Mouse (Mus musculus) left cerebral cortex, postnatal 14 days (tissue): ENCODE measurements around the gene Slc25a25. TPM values are rescaled to one million over a fixed set of nuclear protein-coding genes. Genes with fewer than 3 reads are reported as not detected.

Source experiments
- DNase-seq, 2 experiments: peaks; one replicate each; pipeline ENCODE4 v3.0.0; 2021 to 2022; ENCODE audit warnings: low spot score in 2 of 2, mixed read lengths in 1 of 2
- intact Hi-C: fragments of 180-260 bp; cut with DNase I; formaldehyde crosslinking; loops from one replicate; pipeline ENCODE4 v1.15.1; 2025
- total RNA-seq, 2 experiments: library from RNA; stranded (reverse); gene quantifications; 2 replicates each; pipeline ENCODE4 v1.2.3; 2021

The Slc25a25 gene
- total RNA-seq, 2 experiments from 2014 or later, result 52.1 to 55.4 TPM

DNA sequence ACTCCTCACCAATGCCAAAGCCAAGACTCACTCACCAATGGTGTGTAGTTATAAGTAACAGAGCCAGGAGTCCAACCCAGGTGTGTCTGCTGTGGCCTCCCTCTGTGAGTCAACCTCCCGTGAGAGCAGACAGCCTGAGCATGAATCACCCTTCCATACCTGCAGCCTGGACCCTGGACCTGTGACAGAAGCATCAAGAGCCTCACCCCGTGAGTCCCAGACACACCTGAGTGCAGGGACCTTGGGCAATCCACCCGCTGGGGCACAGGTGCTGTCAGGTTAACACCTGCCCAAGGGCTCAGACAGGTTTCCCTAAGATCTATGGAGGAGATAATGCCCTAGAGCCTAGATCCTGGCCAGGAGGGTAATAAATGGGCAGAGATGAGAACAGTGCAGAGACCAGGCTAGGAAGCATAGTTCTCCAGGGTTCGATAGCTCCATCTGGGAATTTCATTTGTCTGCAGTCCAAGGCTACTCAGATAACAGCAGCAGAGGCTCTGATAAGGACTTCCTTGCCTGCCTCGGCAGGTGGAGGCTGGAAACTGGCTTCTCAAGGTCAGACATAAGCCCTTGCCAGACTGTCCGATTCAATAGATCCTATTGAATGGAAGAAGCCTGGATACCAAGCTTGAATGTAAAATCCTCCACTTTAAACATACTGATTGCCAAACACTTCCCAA lies 19.9 kb upstream of the Slc25a25 start:
- intact Hi-C loops, result no loop called here
- no peak for DNase-seq

DNA sequence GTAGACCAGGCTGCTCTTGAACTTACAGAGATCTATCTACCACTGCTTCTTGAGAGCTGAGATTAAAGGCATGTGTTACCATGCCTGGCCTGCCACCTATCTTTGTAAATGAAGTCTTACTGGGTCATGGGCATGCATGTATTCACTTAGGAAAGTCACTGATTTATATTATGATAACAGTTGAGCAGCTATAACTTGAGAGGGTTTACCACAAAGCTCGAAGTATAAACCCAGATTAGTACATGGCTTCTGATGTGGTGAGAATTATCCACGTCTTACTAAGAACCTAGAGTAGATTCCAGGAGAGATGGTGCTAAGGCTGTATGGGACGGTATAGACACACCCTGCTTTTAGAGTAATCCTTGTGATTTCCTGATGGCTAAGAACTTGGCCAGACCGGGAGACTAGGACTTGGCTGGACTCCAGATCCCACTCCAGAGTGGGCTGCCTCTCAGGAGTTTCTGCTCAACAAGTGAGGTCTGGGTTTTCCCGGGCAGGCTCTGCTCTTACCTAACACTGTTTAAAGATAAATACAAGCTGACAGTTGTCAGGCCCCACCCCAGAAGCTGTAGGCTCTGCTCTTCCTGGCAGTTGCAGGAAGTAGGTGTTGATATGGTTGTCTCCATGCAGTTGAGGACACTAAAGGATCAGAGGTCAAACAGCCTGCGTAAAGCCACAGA lies 13.1 kb upstream of the Slc25a25 start:
- DNase-seq, result no peak
- intact Hi-C loops, result no loop called here

DNA sequence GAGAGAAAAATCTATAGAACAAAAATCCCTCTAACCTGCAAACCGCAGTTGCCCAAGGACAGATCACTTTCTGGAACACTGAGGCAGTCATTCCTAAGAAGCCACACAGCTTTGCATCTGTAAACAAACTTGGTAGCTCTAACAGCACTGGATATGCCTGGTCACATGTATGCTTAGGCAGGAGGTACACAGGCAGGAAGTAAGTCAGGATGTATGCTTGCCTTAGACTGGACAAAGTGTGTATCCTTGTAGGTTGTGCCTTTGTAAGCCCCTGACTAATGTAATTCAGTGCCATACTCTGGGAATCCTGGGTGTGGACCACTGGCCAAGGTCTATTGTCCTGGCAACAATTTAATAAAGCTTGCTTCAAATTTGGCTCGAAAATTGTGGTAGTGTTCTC lies 12.5 kb upstream of the Slc25a25 start:
- no peak for DNase-seq
- intact Hi-C loops, result no loop called here

DNA sequence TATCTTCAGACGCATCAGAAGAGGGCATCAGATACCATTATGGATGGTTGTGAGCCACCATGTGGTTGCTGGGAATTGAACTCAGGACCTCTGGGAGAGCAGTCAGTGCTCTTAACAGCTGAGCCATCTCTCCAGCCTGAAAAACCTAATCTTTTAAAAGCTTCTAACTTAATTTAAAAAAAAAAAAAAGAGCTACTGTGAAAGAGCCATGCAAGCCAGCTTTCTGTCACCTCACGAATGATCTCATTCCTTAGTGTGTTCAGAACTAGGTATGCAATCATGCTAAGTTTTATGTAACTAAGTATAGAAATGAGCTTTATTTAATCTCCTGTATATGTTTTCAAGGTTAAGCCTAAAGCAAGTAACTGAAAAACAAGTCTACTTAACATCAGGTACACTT lies 8.4 kb upstream of the Slc25a25 start:
- intact Hi-C loops, result no loop called here
- no peak for DNase-seq

DNA sequence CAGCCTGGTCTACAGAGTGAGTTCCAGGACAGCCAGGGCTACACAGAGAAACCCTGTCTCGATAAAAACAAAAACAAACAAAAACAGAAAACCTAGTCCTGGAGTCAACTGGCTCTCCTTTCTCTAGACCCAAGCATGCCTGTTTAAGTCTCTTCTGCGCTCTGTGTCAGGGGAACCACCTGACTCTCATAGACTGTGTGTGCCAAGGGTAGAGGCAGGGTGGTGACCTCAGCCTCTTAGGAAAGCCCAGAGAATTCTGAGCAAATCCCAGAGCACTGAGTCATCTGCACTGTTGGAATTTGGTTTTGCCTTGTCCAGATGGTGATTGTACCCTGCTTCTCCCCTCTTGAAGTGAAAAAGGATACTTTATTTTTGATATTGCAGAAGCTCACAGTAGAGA lies 7.1 kb upstream of the Slc25a25 start:
- DNase-seq, result no peak
- intact Hi-C loops, result no loop called here

DNA sequence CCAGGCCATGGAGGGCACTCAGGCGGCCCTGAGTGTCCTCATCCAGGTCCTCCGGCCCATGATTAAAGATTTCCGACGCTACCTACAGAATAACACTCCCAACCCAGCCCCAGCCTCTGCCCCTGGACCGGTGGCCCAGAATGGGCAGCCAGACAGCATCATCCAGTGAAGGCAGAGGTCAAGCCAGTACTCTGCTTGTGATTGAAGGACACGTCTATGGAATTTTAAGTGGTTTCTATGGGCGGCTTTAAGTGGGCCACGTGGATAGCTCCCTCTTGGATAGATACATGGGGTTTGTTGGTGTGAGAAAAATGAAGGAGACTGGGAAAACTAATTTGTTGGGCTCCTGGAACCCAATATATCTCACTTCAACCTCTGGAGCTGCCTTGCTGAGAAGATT lies 3.9 kb upstream of the Slc25a25 start:
- DNase-seq, result no peak
- intact Hi-C loops, result no loop called here

DNA sequence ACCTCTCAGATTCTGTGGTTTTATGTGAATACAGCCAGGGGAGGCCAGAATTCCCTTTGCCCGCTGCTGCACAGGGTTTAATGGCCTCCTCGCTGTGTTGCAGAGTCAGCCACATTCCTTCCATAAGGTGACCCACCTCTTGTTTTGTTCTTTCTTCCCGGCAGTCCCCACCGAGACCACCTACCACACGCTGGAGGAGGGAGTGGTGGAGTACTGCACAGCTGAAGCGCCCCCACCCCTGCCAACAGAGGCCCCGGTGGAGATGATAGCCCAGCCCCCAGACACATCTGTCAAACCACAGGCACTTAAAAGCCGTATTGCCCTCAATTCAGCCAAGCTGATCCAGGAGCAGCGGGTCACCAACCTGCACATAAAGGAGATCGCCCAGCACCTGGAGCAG lies 3.4 kb upstream of the Slc25a25 start:
- no peak for DNase-seq
- intact Hi-C loops, result no loop called here

DNA sequence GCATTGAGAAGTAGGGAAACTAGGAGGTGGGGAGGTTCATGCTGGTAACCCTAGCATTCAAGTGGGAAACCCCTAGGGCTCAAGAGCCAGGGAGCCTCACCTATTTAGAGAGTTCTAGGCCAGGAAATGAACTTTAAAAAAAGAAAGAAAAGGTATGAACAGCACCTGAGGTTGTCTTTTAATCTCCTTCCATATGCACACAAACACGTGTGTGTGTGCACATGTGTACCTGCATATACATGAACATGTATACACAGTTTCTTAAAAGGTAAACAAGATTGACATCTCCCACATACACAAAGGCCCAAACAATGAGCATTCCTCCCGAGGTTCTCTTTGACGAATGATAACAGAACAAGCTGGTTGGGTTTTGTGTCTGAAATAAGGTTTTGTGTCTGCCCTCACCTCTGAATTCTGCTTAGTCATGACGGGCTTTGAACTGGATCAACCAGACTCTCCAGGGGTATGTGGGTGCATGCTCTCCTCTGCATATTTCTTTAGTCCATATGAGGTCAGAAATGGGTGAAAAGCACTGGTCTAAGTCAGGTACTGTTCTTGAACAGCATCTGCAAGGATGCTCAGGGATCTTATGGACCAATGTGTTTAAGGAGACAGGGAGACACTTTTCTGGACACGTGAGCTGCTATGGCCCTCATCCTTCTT lies 2.5 kb upstream of the Slc25a25 start:
- no peak for DNase-seq
- intact Hi-C loops, result no loop called here

DNA sequence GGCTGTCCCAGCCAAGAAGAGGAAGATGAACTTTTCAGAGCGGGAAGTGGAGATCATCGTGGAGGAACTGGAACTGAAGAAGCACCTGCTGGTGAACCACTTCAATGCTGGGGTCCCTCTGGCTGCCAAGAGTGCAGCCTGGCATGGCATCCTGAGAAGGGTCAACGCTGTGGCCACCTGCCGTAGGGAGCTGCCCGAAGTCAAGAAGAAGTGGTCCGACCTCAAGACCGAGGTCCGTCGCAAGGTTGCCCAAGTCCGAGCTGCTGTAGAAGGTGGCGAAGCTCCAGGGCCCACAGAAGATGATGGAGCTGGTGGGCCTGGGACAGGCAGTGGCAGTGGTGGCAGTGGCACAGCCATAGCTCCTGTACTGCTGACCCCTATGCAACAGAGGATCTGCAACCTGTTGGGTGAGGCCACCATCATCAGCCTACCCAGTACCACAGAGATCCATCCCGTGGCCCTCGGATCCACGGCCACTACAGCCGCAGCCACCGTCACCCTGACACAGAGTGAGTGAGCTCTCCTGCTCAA lies 1.3 kb upstream of the Slc25a25 start:
- peak in 1 of 2 experiments; percentile 29 for DNase-seq

DNA sequence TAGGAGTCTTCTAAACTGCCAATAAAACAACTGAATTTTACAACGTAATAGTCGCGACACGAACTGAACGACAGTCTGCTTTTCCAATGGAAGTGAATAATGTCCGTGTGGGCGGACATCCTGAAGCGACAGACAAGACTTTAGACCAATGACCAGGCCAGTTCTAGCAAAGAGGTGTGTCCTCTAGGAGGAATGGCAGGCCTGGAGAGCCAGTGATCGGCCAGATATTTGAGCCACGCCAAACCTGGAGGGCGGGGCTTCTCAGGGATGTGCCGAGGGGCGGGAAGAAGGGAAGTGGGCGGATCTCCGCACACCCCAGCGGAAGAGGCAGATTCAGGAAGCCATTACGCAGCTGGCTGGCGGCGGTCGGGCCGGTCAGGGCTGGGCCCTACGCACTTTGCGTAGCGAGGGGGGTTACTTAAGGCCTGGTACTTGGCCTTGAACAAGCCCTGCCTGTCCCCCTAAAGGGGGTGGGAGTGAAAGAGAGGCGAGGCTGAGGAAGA lies 676 bp upstream of the Slc25a25 start:
- intact Hi-C loops, result no loop called here
- DNase-seq, result peak; percentile 99 to 100

More for the DNA sequence above, 1.3 kb upstream of the Slc25a25 start:
- intact Hi-C loops, result no loop called here

DNA sequence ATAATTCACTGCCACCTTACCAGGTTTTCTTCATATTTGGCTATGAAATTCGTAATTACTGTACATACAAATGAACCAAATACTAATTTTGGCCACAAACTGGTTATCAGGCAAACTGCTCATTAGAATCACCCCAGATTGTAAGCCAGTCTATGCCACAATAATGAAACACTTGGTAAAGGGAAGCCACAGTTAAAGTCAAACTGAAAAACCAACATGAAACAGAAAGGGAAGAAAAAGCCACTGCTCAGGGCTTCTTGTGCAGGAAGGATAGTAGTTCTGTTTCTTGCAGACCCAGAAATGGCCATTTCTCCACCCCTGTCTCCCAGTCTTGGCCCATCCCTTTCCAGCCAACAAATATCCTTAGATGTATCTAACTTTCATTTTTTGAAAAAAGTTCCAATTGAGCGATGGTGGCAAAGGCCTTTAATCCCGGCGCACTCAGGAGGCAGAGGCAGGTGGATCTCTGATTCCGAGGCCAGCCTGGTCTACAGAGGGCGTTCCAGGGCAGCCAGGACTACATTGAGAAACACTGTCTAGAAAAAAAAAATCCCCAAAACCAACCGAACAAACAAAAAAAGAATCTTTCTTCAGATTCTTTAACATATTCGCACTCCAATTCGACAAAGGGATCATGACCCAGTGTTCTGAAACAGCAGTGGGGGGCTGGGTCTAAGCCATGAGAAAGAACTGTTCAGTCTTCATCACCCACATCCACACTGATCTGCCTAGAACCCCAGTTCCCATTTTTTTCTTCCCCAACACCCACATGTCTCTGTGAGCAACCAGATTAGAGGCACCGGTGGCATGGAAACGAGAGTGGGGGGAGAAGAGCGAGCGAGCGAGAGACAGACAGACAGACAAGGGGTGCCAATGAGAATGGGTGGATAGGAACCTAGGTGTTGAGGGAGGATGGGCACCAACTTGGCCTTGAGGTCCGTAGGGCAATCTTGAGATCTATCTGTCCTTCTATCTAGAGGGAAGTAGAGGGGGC lies 1.2 kb downstream of the Slc25a25 start, which contains the start of gene Naif1:
Naif1 (plus strand) TSS at position 697 of the 994 bp plus-strand sequence.
- DNase-seq, result peak; percentile 62 to 75
- intact Hi-C loops, result no loop called here

DNA sequence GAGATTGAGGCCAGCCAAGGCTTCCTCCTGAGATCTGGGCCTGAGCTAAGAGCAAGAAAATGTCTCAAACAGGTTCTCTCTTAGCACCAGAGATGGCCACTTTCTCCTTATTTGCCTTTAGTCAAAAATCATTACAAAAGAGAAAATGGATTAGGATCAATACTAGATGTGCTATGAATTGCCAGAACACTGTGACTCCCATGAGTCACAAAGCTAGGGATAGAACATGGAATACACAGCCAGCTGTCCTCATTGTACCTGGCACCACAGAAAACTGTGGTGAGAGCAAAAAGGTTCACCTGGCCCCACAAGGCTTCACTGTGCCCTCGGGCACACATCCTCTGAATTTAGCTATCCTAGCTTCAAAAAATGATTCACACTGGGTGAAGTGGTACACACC lies 2.8 kb downstream of the Slc25a25 start:
- intact Hi-C loops, result no loop called here
- DNase-seq, result no peak

DNA sequence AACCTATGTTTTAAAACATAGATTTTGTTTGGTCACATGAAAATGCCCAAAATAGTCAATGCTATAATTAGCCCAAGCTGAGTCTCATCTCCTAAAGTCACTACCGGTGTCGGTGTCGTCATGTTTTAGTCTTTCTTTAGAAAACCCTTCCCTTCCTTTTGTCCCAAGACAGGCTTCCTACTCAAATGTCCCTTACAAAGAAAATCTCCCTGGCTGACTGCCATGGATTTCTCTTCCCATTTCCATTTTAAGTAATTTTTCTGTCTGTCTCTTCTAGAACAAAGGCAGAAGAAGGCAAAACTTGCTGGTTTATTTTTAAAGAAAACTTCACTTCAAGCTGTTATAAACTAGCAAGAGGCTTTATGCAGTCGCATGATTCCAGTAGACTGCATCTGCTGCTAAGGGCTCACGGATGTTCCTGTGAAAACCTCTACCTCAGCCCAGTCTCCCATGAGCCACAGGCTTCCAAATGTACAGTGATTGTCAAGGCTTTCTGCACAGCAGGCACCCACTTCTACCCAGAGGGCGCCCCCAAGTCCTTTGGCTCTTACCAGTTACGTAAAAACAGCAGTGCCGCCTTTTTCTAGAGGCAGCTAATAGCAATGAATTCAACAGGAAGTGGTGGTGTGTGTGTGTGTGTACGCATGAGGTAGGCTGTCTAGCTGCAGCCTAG lies 3.8 kb downstream of the Slc25a25 start:
- intact Hi-C loops, result no loop called here
- peak; percentile 69 to 70 for DNase-seq

DNA sequence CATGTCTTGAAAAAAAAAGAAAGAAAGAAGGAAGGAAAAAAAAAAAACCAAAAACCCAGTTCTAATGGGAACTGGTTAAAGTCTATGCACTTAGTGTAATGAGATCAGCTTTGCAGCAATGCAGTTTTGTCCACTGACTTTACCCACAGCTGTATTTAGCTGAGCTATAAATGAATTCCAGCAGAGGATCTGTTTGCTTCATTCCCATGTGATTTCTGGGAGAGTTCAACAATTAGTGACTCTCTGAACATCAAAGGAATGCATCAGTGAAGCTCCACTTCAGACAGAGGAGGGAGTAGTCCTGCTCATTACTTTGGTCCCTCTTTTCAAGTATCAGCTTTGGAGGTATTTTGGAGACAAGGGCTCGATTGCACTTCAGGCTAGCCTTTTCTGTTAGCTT lies 5.7 kb downstream of the Slc25a25 start:
- DNase-seq, result no peak
- intact Hi-C loops, result no loop called here

DNA sequence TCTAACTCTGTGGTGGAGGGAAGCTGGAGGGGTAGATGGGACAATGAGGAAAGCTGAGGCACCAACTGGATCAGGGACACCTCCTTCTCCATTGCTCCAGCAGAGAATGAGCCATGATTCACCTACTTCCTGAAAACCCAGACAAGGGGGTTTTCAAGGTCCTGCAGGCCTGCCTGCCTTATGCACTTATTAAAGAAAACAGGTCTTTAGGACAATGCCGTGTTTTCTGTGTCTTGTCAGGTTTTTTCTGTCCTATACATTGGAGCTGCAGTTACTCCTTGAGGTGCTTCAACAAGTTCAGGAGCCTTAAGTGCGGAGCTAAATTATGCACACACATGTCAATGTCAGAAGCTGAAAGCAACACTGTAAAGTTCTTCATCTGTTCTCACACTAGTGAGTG lies 9.7 kb downstream of the Slc25a25 start:
- intact Hi-C loops, result no loop called here
- DNase-seq, result no peak

DNA sequence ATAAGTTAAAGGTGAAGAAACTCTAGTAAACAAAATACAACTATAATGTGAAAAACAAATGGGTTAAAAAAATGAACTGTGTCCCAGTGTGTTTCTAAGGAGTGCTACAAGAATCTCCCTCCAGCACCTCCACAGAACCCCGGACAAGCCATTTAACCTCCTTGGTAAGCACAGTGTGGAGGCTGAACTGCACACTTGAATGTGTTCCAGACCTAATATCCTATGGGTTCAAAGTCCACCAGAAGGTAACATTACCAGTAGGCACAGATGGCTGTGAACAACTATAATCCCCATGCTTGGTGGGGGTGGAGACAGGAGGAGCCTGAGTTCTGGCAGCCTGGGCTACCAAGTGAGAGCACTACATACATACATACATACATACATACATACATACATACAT lies 10.6 kb downstream of the Slc25a25 start:
- intact Hi-C loops, result no loop called here
- DNase-seq, result no peak

DNA sequence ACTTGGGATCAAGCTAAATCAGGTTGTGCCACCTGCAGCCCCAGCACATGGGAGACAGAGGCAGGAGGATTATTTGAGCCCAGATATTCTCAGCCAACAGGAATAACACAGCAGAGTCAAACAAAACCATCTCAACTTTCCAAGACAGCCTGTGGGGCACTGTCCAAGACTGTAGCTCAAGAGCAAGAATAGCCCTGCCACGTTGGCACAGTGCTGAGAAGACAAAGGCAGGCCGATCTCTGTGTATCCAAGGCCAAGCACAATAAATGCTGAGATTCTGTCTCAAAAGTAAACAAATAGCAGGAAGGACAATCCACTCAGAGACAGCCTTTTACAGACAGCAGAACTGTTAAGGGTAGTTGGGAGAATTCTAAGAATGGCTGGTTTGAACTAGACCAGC lies 11.1 kb downstream of the Slc25a25 start:
- DNase-seq, result no peak
- intact Hi-C loops, result no loop called here

DNA sequence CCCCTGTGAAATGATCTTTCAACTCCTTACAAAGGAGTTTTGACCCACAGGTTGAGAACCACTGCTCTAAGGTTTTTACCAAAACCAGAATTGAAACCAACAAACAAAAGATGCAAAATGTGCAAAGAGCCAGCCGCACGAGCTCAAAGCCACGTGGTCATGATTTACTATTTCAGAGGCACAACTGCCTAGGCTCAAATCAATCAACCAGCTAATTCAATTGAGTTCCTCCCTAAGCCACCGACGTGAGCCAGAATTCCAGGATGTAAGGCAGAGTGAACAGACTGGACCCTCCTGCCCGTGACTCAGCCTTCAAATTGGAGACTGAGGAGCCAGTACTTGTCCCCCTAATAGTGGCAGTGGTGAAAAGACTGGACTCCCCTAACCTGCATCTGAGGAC lies 12.1 kb downstream of the Slc25a25 start:
- intact Hi-C loops, result no loop called here
- no peak for DNase-seq

DNA sequence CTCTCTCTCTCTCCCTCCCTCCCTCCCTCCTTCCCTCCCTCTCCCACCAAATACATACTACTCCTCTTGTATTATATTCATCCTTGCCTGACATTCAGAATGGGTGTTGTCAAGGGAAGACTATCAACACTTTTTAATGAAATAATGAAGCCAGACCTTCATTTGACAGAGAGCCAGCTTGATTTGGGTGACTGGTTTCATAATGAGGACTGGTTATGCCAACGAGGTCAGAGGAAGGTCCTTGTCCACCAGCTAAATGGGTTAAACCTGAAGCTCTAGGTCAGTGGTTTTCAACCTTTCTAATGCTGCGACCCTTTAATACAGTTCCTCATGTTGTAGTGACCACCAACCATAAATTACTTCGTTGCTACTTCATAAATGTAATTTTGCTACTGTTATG lies 12.5 kb downstream of the Slc25a25 start:
- intact Hi-C loops, result no loop called here

More for the DNA sequence above, 12.5 kb downstream of the Slc25a25 start:
- no peak for DNase-seq
